Mouse (Mus musculus): ENCODE results near the gene Nono. TPM values are rescaled to one million over a fixed set of nuclear protein-coding genes. Genes with fewer than 3 reads are reported as not detected.

The Nono gene
- polyA plus RNA-seq (2012; rRNA removed): 66.2 and 66.3 TPM in 2 replicates

DNA sequence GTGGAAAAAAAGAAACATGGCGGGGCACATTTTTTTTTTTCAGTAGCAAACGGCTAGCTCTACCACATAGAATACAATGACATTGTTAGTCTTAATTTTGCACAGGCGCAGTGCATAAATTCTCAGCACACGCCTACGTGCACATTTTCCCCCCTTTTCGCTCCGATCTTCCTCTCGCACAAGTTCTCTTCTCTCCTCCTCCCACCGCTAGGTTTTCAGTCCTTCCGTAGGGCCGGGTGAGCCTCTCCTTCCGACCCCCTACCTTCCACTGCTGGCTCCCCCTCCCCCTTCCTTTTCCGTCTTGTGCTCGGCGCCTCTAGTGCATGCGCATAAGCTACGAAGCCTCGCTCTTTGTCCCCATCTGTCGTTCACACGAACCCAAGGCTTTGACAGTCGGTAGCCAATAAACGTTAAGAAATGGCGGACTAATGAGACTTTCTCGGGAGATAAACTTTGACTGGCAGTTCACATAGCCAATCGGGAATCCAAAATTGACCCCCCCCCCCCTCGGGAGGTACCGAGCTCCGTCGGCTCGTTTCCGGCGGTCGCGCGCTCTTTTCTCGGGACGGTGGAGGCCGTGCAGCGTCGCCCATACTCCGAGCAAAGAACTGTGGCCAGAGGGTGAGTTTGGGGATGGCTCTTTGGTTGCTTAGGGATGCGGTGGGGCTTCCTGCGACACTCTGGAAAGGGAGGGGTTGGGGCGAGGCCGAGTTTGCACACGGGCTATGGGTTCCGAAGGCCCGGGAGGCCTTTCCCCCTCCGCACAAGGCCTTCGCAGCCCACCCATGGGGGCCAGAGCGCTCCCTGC, at the start of gene Nono:
Gene Nono, plus strand, starts transcription at position 177 of the 808 bp plus-strand sequence.
- peak; percentile 80 to 95 for DNase-seq (ENCODE audit: low read depth in 1 of 2, low spot score in 2 of 2)
- peak within 1 kb of the TSS; percentile 97 for H3K27ac ChIP-seq (ENCODE audit: insufficient read depth, low read length)
- H3K4me1 ChIP-seq (ENCODE audit: control insufficient read depth, insufficient read depth, insufficient read length): no peaks in the 10 kb centered on the region; the same call in 1 of the 2 replicates
- H3K36me3 ChIP-seq (ENCODE audit: control insufficient read depth, insufficient read depth, low read length): no peaks in the 10 kb centered on the region; the same call in 1 of the 2 replicates
- TF ChIP-seq CTCF (IDR thresholded peaks at IDR 0.05; ENCODE audit: extremely low read depth, insufficient read depth, insufficient read length, insufficient replicate concordance): no peak
- peak; percentile 29; the same call in 1 of the 2 replicates for TF ChIP-seq POLR2A (IDR thresholded peaks at IDR 0.05; ENCODE audit: low read depth, low read length)
- peak within 1 kb of the TSS; percentile 84 for H3K4me3 ChIP-seq (ENCODE audit: extremely low read depth, insufficient read depth, insufficient read length)
- H3K27me3 ChIP-seq (ENCODE audit: control insufficient read depth, insufficient read depth, low read length): no peaks in the 10 kb centered on the region
- WGBS: 30% methylated on average over 51 of the region's 51 CpGs

DNA sequence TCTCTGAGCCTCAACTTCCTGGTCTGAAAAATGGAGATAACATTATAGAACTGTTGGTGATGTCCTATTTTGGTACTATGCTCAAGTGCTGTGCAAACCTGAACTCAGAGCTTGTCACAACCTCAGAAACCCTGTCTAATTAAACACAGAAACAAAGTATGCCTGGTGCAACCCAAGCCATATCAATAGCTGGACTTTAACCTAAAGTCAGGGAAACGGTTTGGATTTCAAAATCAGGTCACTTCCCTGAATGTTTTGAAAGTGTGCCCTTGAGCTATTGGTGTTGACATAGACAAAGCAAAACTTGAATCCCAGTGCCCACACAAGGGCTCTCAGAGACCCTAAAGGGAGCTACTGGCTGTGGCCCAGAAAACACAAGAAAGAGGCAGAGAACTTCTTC, 49.4 kb upstream of the Nono start:
- no peak overlapping the region for H3K27ac ChIP-seq (ENCODE audit: insufficient read depth, low read length)
- TF ChIP-seq CTCF (IDR thresholded peaks at IDR 0.05; ENCODE audit: extremely low read depth, insufficient read depth, insufficient read length, insufficient replicate concordance) (no peak), POLR2A (IDR thresholded peaks at IDR 0.05; ENCODE audit: low read depth, low read length) (no peak)
- no peaks in the 10 kb centered on the region for H3K36me3 ChIP-seq (ENCODE audit: control insufficient read depth, insufficient read depth, low read length)
- DNase-seq (ENCODE audit: low read depth in 1 of 2, low spot score in 2 of 2): no peak
- H3K4me1 ChIP-seq (ENCODE audit: control insufficient read depth, insufficient read depth, insufficient read length): no peaks in the 10 kb centered on the region
- no peak overlapping the region for H3K4me3 ChIP-seq (ENCODE audit: extremely low read depth, insufficient read depth, insufficient read length)
- no peaks in the 10 kb centered on the region; the same call in 1 of the 2 replicates for H3K27me3 ChIP-seq (ENCODE audit: control insufficient read depth, insufficient read depth, low read length)
- 74% methylated on average over 1 of the region's 1 CpGs for WGBS

DNA sequence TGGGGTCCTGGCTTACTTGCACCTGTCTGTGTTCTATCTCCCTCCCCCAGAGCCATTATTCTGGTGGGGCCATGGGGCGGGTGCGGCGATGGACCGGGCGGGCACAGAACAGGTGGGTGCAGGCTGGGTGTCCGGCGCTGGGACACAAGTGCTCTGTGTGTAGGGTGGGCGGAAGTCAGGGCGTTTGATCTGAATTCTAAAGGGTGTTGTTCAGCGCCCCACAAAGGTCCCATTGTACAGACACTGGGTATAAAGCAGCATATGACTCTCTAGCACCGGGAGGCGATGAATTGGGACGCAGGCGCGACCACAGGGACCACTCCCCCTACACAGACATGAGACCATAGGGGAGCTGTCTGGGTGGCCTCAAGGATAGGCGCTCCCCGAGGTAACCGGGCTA, 45.7 kb upstream of the Nono start:
- TF ChIP-seq POLR2A (IDR thresholded peaks at IDR 0.05; ENCODE audit: low read depth, low read length): no peak
- no peaks in the 10 kb centered on the region; the same call in 1 of the 2 replicates for H3K27me3 ChIP-seq (ENCODE audit: control insufficient read depth, insufficient read depth, low read length)
- DNase-seq (ENCODE audit: low read depth in 1 of 2, low spot score in 2 of 2): no peak
- no peak overlapping the region for H3K4me3 ChIP-seq (ENCODE audit: extremely low read depth, insufficient read depth, insufficient read length)
- WGBS: 71% methylated on average over 18 of the region's 18 CpGs
- no peak overlapping the region for H3K27ac ChIP-seq (ENCODE audit: insufficient read depth, low read length)
- H3K36me3 ChIP-seq (ENCODE audit: control insufficient read depth, insufficient read depth, low read length): no peaks in the 10 kb centered on the region
- H3K4me1 ChIP-seq (ENCODE audit: control insufficient read depth, insufficient read depth, insufficient read length): no peaks in the 10 kb centered on the region

DNA sequence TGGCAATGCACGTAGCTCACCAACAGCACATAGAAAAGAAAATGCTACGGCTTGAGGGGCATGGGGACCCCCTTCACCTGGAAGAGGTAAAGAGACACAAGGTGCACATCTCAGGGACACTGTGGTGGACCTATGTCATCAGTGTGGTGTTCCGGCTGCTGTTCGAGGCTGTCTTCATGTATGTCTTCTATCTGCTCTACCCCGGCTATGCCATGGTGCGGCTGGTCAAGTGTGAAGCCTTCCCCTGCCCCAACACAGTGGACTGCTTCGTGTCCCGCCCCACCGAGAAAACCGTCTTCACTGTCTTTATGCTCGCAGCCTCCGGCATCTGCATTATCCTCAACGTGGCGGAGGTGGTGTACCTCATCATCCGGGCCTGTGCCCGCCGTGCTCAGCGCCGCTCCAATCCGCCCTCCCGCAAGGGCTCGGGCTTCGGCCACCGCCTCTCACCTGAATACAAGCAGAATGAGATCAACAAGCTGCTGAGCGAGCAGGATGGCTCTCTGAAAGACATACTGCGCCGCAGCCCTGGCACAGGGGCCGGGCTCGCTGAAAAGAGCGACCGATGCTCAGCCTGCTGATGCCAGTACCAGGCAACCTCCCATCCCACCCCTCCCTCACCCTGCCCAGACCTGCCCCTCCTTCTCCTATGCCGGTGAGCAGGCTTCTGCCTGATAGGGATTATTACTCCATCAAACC, 44.5 kb upstream of the Nono start:
- DNase-seq (ENCODE audit: low read depth in 1 of 2, low spot score in 2 of 2): no peak

DNA sequence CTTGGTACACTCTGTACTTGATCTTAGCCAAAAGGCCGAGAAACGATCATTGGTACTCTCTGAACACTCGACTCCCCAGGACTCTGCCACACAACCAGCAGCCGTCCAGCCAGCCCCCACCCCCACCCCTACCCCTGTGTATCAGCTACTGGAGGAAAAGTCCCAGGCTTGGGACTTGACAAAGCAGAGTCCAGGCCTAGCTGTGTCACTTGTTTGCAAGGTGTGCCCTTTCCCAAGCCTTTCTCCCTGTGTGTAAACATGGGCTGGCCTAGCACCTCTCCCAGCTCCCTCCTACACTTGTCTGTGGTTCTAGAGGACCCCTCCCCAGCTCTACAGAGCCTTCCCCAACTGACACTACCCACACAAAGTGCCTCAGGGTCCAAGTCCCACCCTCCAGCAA, 42.9 kb upstream of the Nono start:
- TF ChIP-seq POLR2A (IDR thresholded peaks at IDR 0.05; ENCODE audit: low read depth, low read length) (no peak), CTCF (IDR thresholded peaks at IDR 0.05; ENCODE audit: extremely low read depth, insufficient read depth, insufficient read length, insufficient replicate concordance) (no peak)
- Histone ChIP-seq H3K36me3 (ENCODE audit: control insufficient read depth, insufficient read depth, low read length) (no peaks in the 10 kb centered on the region), H3K27me3 (ENCODE audit: control insufficient read depth, insufficient read depth, low read length) (no peaks in the 10 kb centered on the region; the same call in 1 of the 2 replicates), H3K27ac (ENCODE audit: insufficient read depth, low read length) (no peak overlapping the region), H3K4me1 (ENCODE audit: control insufficient read depth, insufficient read depth, insufficient read length) (no peaks in the 10 kb centered on the region), H3K4me3 (ENCODE audit: extremely low read depth, insufficient read depth, insufficient read length) (no peak overlapping the region)
- DNase-seq (ENCODE audit: low read depth in 1 of 2, low spot score in 2 of 2): no peak
- 73% methylated on average over 4 of the region's 4 CpGs for WGBS

More for the DNA sequence above, 44.5 kb upstream of the Nono start:
- TF ChIP-seq POLR2A (IDR thresholded peaks at IDR 0.05; ENCODE audit: low read depth, low read length) (no peak), CTCF (IDR thresholded peaks at IDR 0.05; ENCODE audit: extremely low read depth, insufficient read depth, insufficient read length, insufficient replicate concordance) (no peak)
- no peaks in the 10 kb centered on the region; the same call in 1 of the 2 replicates for H3K27me3 ChIP-seq (ENCODE audit: control insufficient read depth, insufficient read depth, low read length)
- H3K27ac ChIP-seq (ENCODE audit: insufficient read depth, low read length): no peak overlapping the region
- no peaks in the 10 kb centered on the region for H3K36me3 ChIP-seq (ENCODE audit: control insufficient read depth, insufficient read depth, low read length)
- 20% methylated on average over 31 of the region's 32 CpGs for WGBS
- H3K4me1 ChIP-seq (ENCODE audit: control insufficient read depth, insufficient read depth, insufficient read length): no peaks in the 10 kb centered on the region
- no peak overlapping the region for H3K4me3 ChIP-seq (ENCODE audit: extremely low read depth, insufficient read depth, insufficient read length)

DNA sequence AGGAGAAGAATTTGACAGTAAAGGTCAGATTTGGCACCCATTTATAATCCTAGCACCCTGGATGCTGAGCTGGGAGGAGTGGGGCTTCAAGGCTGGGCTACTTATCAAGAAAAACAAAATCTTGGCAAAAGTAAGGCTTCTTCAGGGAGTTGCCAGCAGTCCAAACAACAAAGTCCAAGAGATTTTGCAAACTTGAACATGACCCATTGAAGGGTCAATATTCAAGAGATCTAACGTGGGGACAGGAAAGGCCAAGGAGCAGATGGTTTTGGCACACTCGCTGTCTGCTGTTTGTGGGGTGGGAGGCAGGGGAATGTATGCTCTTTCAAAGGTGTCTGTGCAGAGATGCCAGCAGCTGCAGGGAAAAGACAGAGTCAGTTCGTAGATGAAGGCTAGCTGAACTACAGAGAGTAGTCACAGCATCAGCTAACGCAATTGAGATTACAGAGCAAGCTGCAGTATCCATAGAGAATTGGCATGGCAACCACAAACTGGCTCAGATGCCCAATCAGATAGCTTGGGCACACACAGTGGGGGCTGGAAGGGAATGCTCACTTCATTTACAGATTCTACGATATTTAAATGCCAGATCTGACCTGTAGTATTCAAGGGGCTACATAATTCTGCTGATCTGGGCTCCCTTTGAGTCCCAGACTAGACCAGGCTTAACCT, 40.1 kb upstream of the Nono start:
- DNase-seq (ENCODE audit: low read depth in 1 of 2, low spot score in 2 of 2): no peak
- no peaks in the 10 kb centered on the region; the same call in 1 of the 2 replicates for H3K27me3 ChIP-seq (ENCODE audit: control insufficient read depth, insufficient read depth, low read length)
- TF ChIP-seq CTCF (IDR thresholded peaks at IDR 0.05; ENCODE audit: extremely low read depth, insufficient read depth, insufficient read length, insufficient replicate concordance) (no peak), POLR2A (IDR thresholded peaks at IDR 0.05; ENCODE audit: low read depth, low read length) (no peak)
- no peaks in the 10 kb centered on the region for H3K4me1 ChIP-seq (ENCODE audit: control insufficient read depth, insufficient read depth, insufficient read length)
- H3K36me3 ChIP-seq (ENCODE audit: control insufficient read depth, insufficient read depth, low read length): no peaks in the 10 kb centered on the region
- no peak overlapping the region for H3K27ac ChIP-seq (ENCODE audit: insufficient read depth, low read length)
- no peak overlapping the region for H3K4me3 ChIP-seq (ENCODE audit: extremely low read depth, insufficient read depth, insufficient read length)
- 83% methylated on average over 5 of the region's 5 CpGs for WGBS
